Mouse (Mus musculus) erythroblast, embryonic 14.5 days (primary cell): ENCODE measurements around the gene Hs3st2.

Experiments used
- GATA1 ChIP-seq: IDR thresholded peaks from 2 replicates; pipeline ENCODE4 v1.6.1; 2012; ENCODE audit warnings: low read length, inconsistent platforms, mixed read lengths
- TAL1 ChIP-seq: IDR thresholded peaks from 3 replicates; pipeline ENCODE4 v1.6.1; 2012; ENCODE audit warnings: low read length, inconsistent platforms, mixed read lengths

- TF ChIP-seq GATA1: no peak
- no peak for TF ChIP-seq TAL1
Measured at GRCm38 (mm10) chr7:121446281-121446680, 54.6 kb downstream of the Hs3st2 start.
